Mouse (Mus musculus): ENCODE measurements around the gene Wfdc3. TPM values are rescaled to one million over a fixed set of nuclear protein-coding genes. Genes with fewer than 3 reads are reported as not detected.

Wfdc3 gene
- 1 to 10 TPM in 1 of 2 experiments, under 1 TPM in 1; 0.92 to 1.1 TPM for total RNA-seq (2021)
- long read RNA-seq, experiment 1, partial matches to known transcripts: 0 of 3 reads
- long read RNA-seq, experiment 1, other reads (novel, unspliced or antisense): 3 of 3 reads
- long read RNA-seq, experiment 2, partial matches to known transcripts: 0 of 1 reads
- long read RNA-seq, experiment 2, other reads (novel, unspliced or antisense): 1 of 1 reads

GRCm38 (mm10) chr2:164745843-164746479 is at the start of gene Wfdc3, which contains the start of gene Dnttip1:
Wfdc3 (minus strand) TSS chr2:164745931.
Dnttip1 (plus strand) TSS chr2:164745983.
- DNase-seq (ENCODE audit: low spot score in 2 of 2): peak; percentile 93 to 96
- intact Hi-C loops (cut with DNase I): no loop called here

GRCm38 (mm10) chr2:164794293-164794692 is 48.6 kb upstream of the Wfdc3 start:
- intact Hi-C loops (cut with DNase I): no loop called here
- DNase-seq (ENCODE audit: low spot score in 2 of 2): peak; percentile 87 to 94

GRCm38 (mm10) chr2:164793772-164794171 is 48.0 kb upstream of the Wfdc3 start:
- peak; percentile 16 to 46 for DNase-seq (ENCODE audit: low spot score in 2 of 2)
- intact Hi-C loops (cut with DNase I): no loop called here

- intact Hi-C loops (cut with DNase I): no loop called here
- DNase-seq (ENCODE audit: low spot score in 2 of 2): peak; percentile 61
Measured at GRCm38 (mm10) chr2:164793236-164793635, 47.5 kb upstream of the Wfdc3 start.

GRCm38 (mm10) chr2:164792400-164793190 is 46.9 kb upstream of the Wfdc3 start:
- intact Hi-C loops (cut with DNase I): no loop called here
- no peak for DNase-seq (ENCODE audit: low spot score in 2 of 2)

GRCm38 (mm10) chr2:164791841-164792261 is 46.1 kb upstream of the Wfdc3 start:
- intact Hi-C loops (cut with DNase I): no loop called here
- no peak for DNase-seq (ENCODE audit: low spot score in 2 of 2)

- DNase-seq (ENCODE audit: low spot score in 2 of 2): no peak
- intact Hi-C loops (cut with DNase I): no loop called here
Measured at GRCm38 (mm10) chr2:164790451-164790850, 44.7 kb upstream of the Wfdc3 start.

GRCm38 (mm10) chr2:164788411-164788810 is 42.7 kb upstream of the Wfdc3 start:
- DNase-seq (ENCODE audit: low spot score in 2 of 2): no peak
- intact Hi-C loops (cut with DNase I): no loop called here

GRCm38 (mm10) chr2:164787779-164788178 is 42.0 kb upstream of the Wfdc3 start:
- no peak for DNase-seq (ENCODE audit: low spot score in 2 of 2)
- intact Hi-C loops (cut with DNase I): no loop called here

GRCm38 (mm10) chr2:164787032-164787431 is 41.3 kb upstream of the Wfdc3 start:
- intact Hi-C loops (cut with DNase I): no loop called here
- no peak for DNase-seq (ENCODE audit: low spot score in 2 of 2)

- intact Hi-C loops (cut with DNase I): no loop called here
- no peak for DNase-seq (ENCODE audit: low spot score in 2 of 2)
Measured at GRCm38 (mm10) chr2:164786388-164786885, 40.7 kb upstream of the Wfdc3 start.

GRCm38 (mm10) chr2:164785481-164786387 is 40.0 kb upstream of the Wfdc3 start, which contains the start of gene Snx21:
Snx21 (plus strand) TSS chr2:164785823.
- intact Hi-C loops (cut with DNase I): no loop called here
- peak; percentile 75 to 82 for DNase-seq (ENCODE audit: low spot score in 2 of 2)

GRCm38 (mm10) chr2:164784869-164785420 is 39.2 kb upstream of the Wfdc3 start:
- intact Hi-C loops (cut with DNase I): no loop called here
- DNase-seq (ENCODE audit: low spot score in 2 of 2): no peak

- DNase-seq (ENCODE audit: low spot score in 2 of 2): no peak
- intact Hi-C loops (cut with DNase I): no loop called here
Measured at GRCm38 (mm10) chr2:164783926-164784581, 38.3 kb upstream of the Wfdc3 start.

GRCm38 (mm10) chr2:164781876-164782275 is 36.1 kb upstream of the Wfdc3 start:
- DNase-seq (ENCODE audit: low spot score in 2 of 2): no peak
- intact Hi-C loops (cut with DNase I): no loop called here

GRCm38 (mm10) chr2:164779481-164780086 is 33.9 kb upstream of the Wfdc3 start, which contains the start of gene Tnnc2:
Tnnc2 (minus strand) TSS chr2:164779967.
- intact Hi-C loops (cut with DNase I): no loop called here
- DNase-seq (ENCODE audit: low spot score in 2 of 2): no peak

- intact Hi-C loops (cut with DNase I): no loop called here
- no peak for DNase-seq (ENCODE audit: low spot score in 2 of 2)
Measured at GRCm38 (mm10) chr2:164778809-164779208, 33.1 kb upstream of the Wfdc3 start.

- DNase-seq (ENCODE audit: low spot score in 2 of 2): no peak
- intact Hi-C loops (cut with DNase I): no loop called here
Measured at GRCm38 (mm10) chr2:164778015-164778287, 32.2 kb upstream of the Wfdc3 start.
